Mouse (Mus musculus) C2C12 (cell line): Measurements from ENCODE around the gene Lrrc55.

ENCODE experiments used
- CTCF ChIP-seq: IDR thresholded peaks from one replicate; pipeline ENCODE4 v1.5.1; 2011; ENCODE audit not compliant: control insufficient read depth, insufficient read depth, insufficient read length
- FOSL1 ChIP-seq: IDR thresholded peaks from one replicate; pipeline ENCODE4 v1.8.0; 2011; ENCODE audit warnings: mild to moderate bottlenecking, low read length; ENCODE audit not compliant: poor library complexity, insufficient read depth, severe bottlenecking
- MYOG ChIP-seq: IDR thresholded peaks from one replicate; pipeline ENCODE4 v1.6.1; 2011; ENCODE audit not compliant: control insufficient read depth, insufficient read length; ENCODE audit errors: extremely low read depth

DNA sequence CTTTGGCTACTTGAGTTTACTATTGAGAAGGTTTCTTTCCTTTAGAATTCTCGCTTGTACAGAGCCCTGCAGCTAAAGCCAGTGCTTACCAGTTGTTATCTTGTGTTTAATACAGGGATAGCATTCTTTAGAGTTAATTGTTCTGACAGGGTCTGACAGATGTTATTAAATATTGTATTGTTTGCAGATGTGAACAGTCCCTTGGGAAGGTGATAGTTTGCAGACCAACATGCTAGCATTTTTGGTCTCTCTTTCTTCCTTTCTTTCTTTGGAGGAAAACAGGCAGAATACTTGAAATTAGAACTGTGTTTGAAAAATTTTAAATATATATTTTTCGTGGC lies 24.3 kb downstream of the Lrrc55 start:
- TF ChIP-seq MYOG = no peak
- TF ChIP-seq CTCF = no peak
- no peak for TF ChIP-seq FOSL1
